Mouse (Mus musculus) lung, adult 2 months (tissue): Measurements from ENCODE around the gene Sec31b.

ENCODE experiments used
- CTCF ChIP-seq: fragments of 200-500 bp; IDR thresholded peaks from 2 replicates; pipeline ENCODE4 v1.5.1; 2011; ENCODE audit warnings: mild to moderate bottlenecking, low read length, control low read depth; ENCODE audit not compliant: insufficient read depth
- POLR2A ChIP-seq: fragments of 200-500 bp; IDR thresholded peaks from 2 replicates; pipeline ENCODE4 v1.6.1; 2011; ENCODE audit warnings: low read depth, mild to moderate bottlenecking, control low read depth, low read length, borderline replicate concordance; ENCODE audit errors: extremely low read depth

DNA sequence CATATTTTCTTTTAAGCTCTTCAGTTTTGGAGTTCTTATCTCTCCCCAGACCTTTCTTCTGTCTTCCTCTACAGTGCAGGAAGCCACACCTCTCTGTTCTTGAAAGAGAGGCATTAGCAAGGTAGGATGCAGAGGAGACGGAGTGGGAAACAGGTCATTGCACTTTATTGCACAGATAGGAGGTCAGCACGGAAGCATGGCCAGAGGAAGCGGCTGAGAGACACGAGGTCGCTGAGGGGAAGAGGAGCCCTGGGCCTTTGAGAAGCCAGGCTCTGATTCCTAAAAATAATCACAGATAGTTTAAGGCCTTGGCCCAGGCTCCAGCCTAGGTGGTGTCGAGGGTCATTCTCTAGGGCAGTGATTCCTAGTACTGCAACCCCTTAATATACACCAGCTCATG is 29.9 kb downstream of the Sec31b start:
- TF ChIP-seq POLR2A, result no peak
- no peak for TF ChIP-seq CTCF
